Mouse (Mus musculus) embryo, embryonic 9.5 days (tissue): ENCODE results near the gene Tank.
A peak's percentile ranks its signal among the peaks of the same experiment; 100 is the strongest.

Experiments used
- DNase-seq: peaks from one replicate; pipeline ENCODE4 v3.0.0-alpha.2; 2017; ENCODE audit errors: extremely low spot score

Tank gene

DNA sequence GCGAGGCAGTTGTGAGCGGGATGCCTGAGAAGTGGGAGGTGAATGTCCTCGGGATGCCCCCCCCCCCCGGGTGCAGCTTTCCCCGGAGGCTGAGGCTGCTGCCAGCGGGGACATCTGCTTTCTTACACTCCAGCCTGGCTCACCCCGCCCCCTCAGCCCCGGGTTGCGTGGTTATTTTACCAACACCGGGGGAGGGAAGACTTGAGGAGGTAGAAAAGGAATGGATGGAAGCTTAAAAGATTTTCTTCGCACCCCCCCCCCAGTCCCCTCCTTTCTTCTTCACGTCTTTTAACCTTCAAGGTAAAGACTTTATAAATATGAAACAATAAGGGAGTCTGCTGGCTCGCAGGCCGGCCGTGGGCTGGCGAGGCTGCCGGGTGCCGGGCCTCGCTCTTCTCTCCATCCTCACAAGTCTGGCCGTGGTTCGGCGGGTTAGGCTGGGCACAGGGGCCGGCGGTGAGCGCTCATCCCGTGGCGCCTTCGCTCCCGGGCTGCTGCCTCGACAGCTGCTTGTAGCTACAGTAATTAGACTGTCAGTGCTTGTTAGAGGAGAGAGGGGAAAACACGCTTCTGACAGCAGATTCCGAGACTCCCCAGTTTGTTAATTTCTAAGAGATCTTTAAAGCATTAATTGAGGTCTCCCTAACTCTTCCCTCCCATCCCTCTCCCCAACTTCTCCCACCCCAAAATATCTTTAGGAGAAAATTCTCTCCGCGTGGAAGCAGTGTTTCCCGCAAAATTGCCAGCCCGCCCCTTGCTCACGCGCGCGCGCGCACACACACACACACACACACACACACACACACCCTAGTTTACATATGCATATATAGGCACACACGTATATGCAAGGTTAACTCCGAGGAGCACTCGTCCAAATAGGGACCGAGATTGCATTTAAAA, 77.2 kb downstream of the Tank start:
- DNase-seq: peak; percentile 53

DNA sequence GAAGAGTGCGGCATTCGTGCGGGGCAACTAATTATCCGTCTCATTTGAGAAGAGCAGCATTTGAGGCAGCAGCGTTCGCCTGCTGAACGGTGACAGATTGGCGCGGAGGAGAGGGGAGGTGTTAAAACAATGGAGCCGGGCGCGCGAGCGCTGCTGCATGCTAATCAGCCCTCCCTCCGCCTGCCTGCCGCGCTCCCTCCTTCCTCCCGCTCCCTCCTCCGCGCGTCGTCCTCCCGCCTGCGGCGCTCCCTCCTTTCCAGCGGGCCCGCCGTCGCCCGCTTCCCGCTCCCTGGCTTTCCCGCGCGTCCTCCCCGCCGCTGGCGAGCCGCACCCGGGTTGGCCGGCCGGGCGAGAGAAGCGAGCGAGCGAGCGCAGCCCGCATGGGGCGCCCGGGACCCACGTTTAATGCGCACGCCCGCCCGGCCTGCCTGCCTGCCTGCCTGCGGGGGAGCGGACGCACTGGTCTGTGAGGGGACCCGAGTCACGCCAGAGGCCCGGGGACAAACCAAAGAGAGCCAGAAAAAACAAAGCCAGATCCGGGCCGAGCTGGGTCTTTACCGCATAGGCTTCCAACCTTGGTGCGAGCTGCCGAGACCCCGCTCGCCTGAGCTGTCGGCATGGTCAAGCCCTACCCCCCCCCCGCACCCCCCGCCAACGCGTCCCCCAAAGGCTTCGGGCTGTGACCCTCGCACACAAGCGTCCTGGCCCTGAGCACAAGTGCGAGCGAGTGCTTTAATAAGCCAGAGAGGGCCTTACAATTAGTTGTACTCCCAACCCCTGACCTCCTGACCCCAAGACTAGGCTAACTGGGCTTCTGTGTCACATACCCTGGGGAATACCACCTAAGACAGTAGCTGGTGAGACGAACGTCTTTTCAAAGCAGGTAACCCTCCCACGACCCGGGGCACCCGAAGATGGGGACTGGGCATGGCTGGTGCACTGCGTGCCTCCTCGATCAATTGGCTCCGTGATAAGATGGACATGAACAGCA, 78.3 kb downstream of the Tank start:
- peak; percentile 79 for DNase-seq

DNA sequence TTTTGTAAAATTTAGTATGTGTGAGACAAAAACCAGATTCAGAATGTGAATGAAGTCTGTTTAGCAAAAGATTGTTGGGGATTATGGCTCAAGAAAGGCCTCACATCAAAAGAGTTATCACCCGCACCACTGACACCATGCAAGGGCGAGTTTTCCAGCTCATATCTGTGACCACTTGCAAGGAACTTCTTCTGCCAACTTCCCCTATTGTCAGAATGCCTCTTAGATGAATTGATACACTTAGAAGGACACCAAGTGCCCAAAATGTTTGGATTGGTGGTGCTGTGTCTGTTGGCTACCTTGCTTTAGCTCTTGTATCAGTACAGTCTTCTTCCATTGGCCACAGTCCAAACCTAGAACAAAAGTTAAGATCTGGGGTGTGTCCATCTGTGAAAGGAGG, 80.9 kb downstream of the Tank start:
- no peak for DNase-seq

DNA sequence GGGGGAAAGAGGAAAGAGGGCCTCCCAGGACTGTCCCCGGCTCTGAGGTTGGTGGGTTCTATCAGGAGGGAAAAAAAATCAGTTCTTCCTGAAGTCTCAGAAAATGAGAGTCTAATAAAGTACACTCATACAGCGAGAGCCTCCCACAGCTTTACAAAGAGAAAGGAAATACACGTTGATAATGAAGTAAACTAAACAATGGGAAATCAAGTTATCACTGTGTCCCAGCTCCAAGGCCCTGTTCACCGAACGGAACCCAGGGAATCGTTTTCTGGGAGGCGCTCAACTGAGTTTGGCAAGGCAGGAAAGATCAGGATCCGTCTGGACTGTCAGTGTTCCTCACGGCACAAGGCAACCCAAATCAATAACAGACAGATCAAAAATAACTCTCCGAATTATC, 84.4 kb downstream of the Tank start:
- DNase-seq: no peak

DNA sequence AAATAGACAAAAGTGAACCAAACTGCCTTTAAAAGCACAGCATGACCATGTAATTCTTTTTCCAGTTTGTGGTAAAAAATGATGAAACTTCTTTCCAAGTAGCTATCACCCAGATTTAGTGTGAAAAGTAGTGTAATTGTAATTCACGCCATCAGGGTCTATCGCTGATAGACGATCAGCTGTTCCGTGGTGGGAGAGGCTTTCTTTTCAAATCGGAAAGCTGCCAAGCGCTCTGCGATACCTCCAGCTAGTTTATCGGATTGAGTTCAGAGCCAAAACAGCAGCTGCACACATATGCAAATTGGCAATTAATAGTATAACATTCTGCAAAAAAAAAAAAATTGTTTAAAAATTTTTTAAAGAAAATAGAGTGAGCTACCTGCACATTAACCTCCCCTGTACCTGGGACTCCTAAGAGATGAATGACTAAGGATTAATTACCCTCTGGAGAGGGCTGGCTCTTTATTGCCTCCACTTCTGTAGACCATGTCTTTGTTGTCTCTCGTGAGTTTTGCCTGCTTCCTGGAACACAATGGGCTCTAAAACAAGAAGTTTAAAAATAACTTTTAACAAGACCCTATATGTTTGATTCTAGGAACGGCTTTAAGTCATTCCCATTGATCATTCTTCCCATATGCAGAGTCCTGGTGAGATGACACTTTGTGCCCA, 85.3 kb downstream of the Tank start:
- DNase-seq: no peak

DNA sequence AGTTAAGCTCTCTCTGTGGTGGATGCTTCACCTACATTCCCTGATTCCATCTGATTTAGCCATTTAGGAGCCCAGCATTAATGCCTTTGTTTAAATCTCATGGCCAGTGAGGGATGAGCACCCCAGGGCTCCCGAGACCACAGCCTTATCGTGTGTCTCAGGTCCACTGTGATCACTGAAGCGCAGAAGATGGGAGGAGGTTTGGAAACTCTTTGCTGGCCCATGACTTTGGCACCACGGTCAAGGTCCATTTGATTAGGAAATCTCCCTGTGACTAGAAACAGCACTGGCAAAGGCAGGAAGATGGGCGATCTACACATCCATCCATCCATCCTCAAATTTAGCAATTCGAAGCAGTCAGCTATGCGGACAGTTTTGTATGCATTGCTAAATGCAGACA, 89.0 kb downstream of the Tank start:
- DNase-seq: no peak

DNA sequence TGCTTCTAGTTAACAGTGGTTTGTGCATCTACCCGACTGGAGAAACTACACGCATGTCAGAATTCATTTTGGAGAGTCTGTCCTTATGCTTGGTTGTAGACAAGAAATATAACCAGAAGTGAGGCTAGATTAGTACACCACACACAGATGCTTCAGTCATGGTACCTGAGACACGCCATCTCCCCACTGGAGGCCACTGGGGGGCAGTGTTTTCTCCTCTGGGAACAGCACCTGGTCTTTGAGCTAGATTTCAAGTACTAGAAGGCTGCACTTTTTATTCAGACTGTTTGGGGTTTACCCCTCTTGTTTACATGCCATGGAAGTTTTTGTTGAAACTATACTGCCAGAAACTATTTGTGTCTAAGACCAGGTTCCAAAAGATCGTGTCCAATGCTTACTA, 89.9 kb downstream of the Tank start:
- DNase-seq: peak; percentile 47

DNA sequence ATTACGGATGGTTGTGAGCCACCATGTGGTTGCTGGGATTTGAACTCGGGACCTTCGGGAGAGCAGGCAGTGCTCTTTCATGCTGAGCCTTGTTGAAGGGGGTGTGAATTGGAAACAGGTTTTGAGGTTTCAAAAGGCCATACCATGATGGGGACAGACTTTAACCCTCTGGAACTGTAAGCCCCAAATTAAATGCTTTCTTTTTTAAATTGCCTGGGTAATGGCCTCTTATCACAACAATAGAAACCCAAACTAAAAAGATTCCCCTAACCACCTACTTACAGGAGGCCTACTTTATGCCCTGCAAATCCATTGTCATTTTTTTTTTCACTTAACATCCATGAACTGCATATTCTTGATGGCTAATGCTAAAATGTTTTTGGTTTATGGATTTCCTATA, 96.2 kb downstream of the Tank start:
- no peak for DNase-seq

DNA sequence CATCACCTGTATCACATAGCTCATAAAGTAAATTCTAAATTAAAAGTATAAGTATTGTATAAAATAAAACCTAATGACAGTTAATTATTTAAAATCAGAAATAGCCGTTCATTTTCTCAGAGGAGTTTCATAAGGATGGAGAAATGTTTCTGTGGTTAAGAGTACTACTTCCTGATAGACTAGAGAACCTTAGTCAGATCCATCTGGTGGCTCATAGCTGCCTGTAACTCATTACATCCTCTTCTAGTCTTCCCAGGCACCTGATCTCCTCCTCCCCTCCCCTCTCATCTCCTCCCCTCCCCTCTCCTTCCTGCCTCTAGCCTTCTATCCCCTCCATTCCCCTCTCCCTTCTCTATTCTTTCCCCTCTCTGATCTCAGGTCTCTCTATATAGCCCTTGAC, 103.2 kb downstream of the Tank start:
- no peak for DNase-seq

DNA sequence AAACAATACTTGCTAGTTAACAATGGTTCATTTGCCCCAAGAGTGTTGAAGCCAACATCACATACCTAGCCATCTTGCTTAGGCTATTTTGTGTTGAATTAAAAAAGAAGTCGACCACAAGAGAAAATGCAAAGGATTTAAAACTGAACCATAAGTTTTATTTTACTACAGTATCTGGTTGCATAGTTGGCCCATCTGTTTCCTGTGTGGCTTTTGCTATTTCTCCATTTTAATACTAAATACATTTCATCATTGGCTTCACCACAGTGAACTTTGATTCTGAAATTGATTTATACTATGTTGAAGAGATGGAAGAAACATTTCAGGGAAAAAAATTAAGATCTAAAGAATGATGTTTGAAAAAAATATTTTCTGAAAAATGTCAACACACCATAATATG, 108.1 kb downstream of the Tank start:
- DNase-seq: no peak

DNA sequence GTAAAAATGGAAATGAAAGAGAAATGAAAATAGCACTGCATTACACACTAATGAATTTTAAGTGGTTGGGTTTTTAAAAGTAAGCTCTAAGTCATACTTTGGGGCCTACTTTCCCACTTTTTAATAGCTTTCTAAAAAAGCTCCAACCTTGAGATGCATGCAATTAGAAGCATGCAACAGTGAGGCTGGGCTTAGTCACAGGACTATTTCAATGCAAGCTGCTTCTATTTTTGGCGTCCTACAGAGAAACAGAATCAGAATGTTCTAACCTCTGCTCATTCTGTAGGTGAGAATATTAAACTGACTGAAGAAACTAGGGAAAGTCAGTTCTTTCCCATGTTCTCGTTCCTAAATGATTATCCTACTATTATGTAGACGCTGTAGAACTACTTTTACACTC, 110.7 kb downstream of the Tank start:
- DNase-seq: no peak
